Mouse (Mus musculus): ENCODE measurements at regions not wholly inside any gene's neighbourhood (a gene's known extent, or its start where the extent isn't known, plus 50 kb on each side); places are given as distances from the start of the nearest gene placed in this dataset.

- ATAC-seq (ENCODE audit: insufficient read depth, low read depth) (no peak), DNase-seq (ENCODE audit: low spot score) (no peak)
- no peak overlapping the region for H3K4me3 ChIP-seq (ENCODE audit: low read depth, low read length)
- H3K9ac ChIP-seq (replicated peaks; ENCODE audit: low read depth, low read length), result no peak overlapping the region
- no peak overlapping the region for H3K4me2 ChIP-seq (ENCODE audit: low read depth, low read length)
- H3K9me3 ChIP-seq (replicated peaks; ENCODE audit: control insufficient read depth, low read length), result no peaks in the 10 kb centered on the region
- H3K36me3 ChIP-seq (replicated peaks; ENCODE audit: control insufficient read depth, insufficient read depth, low read length), result no peaks in the 10 kb centered on the region
- H3K27ac ChIP-seq (ENCODE audit: low read depth), result no peak overlapping the region
- TF ChIP-seq EP300 (IDR thresholded peaks at IDR 0.05; ENCODE audit: low read depth) (no peak), CTCF (IDR thresholded peaks at IDR 0.05; ENCODE audit: low read depth) (no peak)
- WGBS, result 68% methylated on average over 2 of the region's 2 CpGs
- H3K27me3 ChIP-seq (ENCODE audit: control insufficient read depth, insufficient read depth, low read length), result no peaks in the 10 kb centered on the region
- no peaks in the 10 kb centered on the region for H3K4me1 ChIP-seq (ENCODE audit: control insufficient read depth, insufficient read depth)
These were observed 385.7 kb downstream of the Tecrl start for GRCm38 (mm10) chr5:82969315-82969714.

DNA sequence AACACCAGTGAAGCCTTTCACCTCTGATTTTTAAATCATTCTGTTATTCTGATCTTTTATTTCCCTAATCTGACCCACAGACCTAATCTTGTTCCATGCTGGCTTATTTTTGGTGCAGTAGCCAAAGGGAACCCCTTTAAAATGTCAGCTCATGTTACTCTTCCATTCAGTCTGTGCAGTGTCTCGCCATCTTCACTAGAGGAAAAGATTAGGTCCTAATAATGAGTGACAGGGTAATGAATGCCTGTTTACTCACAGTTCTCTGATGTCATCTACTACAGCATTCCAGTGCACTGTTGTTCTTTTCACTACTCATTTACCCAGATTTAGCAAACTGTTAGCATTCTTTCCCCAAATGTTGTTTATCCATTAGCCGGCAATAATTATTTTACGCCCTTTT, 388.2 kb downstream of the Tecrl start:
- no peak overlapping the region for H3K4me2 ChIP-seq (ENCODE audit: low read depth, low read length)
- H3K27ac ChIP-seq (ENCODE audit: low read depth), result no peak overlapping the region
- no peaks in the 10 kb centered on the region for H3K4me1 ChIP-seq (ENCODE audit: control insufficient read depth, insufficient read depth)
- H3K36me3 ChIP-seq (replicated peaks; ENCODE audit: control insufficient read depth, insufficient read depth, low read length), result no peaks in the 10 kb centered on the region
- no peak for DNase-seq (ENCODE audit: low spot score)
- no peak overlapping the region for H3K4me3 ChIP-seq (ENCODE audit: low read depth, low read length)
- no peaks in the 10 kb centered on the region for H3K9me3 ChIP-seq (replicated peaks; ENCODE audit: control insufficient read depth, low read length)
- ATAC-seq (ENCODE audit: insufficient read depth, low read depth), result no peak
- 73% methylated on average over 3 of the region's 3 CpGs for WGBS
- TF ChIP-seq CTCF (IDR thresholded peaks at IDR 0.05; ENCODE audit: low read depth), result no peak
- no peak for TF ChIP-seq EP300 (IDR thresholded peaks at IDR 0.05; ENCODE audit: low read depth)
- no peak overlapping the region for H3K9ac ChIP-seq (replicated peaks; ENCODE audit: low read depth, low read length)
- no peaks in the 10 kb centered on the region for H3K27me3 ChIP-seq (ENCODE audit: control insufficient read depth, insufficient read depth, low read length)

DNA sequence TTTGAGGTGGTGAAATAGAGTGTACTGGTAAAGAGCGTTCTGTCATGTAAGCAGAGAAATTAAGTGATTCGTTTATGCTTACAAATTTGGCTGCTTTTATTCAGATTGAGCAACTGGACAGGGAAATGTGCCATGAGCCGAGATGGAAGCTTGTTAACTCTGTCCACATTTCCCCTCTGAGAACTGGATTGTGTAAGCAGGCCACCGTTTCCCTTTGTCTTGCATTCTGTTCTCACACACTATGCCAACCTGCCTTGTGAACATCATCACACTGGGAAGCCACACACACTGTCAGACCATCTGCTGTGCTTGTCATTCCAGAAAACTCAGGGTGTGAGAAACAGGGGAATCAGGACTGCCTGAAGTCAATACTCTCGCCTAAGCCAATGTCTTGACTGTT, 388.8 kb downstream of the Tecrl start:
- Histone ChIP-seq H3K27me3 (ENCODE audit: control insufficient read depth, insufficient read depth, low read length) (no peaks in the 10 kb centered on the region), H3K4me2 (ENCODE audit: low read depth, low read length) (no peak overlapping the region), H3K9me3 (replicated peaks; ENCODE audit: control insufficient read depth, low read length) (no peaks in the 10 kb centered on the region), H3K36me3 (replicated peaks; ENCODE audit: control insufficient read depth, insufficient read depth, low read length) (no peaks in the 10 kb centered on the region), H3K27ac (ENCODE audit: low read depth) (no peak overlapping the region), H3K9ac (replicated peaks; ENCODE audit: low read depth, low read length) (no peak overlapping the region), H3K4me1 (ENCODE audit: control insufficient read depth, insufficient read depth) (no peaks in the 10 kb centered on the region), H3K4me3 (ENCODE audit: low read depth, low read length) (no peak overlapping the region)
- TF ChIP-seq EP300 (IDR thresholded peaks at IDR 0.05; ENCODE audit: low read depth) (no peak), CTCF (IDR thresholded peaks at IDR 0.05; ENCODE audit: low read depth) (no peak)
- ATAC-seq (ENCODE audit: insufficient read depth, low read depth) (no peak), DNase-seq (ENCODE audit: low spot score) (no peak)
- WGBS, result 60% methylated on average over 5 of the region's 5 CpGs

DNA sequence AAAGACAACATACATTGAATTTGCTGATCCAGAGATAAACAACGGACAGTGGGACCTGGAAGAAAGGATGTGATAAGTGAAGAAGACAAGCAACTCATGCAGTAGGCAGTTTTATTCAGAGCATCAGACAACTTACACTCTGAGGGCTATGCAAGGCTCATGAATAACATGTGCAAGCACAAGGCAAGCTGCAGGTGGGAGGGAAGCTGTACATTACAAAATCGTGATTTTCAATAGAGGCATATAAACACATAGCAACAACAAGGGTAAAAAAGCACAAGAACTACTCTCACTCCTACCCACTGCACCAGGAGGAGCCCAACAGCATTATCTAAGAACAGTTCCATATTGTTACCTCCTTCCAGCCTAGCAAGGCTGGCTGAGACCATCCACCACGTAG, 390.5 kb downstream of the Tecrl start:
- Histone ChIP-seq H3K9me3 (replicated peaks; ENCODE audit: control insufficient read depth, low read length) (no peaks in the 10 kb centered on the region), H3K4me2 (ENCODE audit: low read depth, low read length) (no peak overlapping the region), H3K36me3 (replicated peaks; ENCODE audit: control insufficient read depth, insufficient read depth, low read length) (no peaks in the 10 kb centered on the region), H3K4me1 (ENCODE audit: control insufficient read depth, insufficient read depth) (no peaks in the 10 kb centered on the region), H3K9ac (replicated peaks; ENCODE audit: low read depth, low read length) (no peak overlapping the region), H3K27ac (ENCODE audit: low read depth) (no peak overlapping the region), H3K27me3 (ENCODE audit: control insufficient read depth, insufficient read depth, low read length) (no peaks in the 10 kb centered on the region), H3K4me3 (ENCODE audit: low read depth, low read length) (no peak overlapping the region)
- WGBS, result 60% methylated on average over 3 of the region's 3 CpGs
- DNase-seq (ENCODE audit: low spot score) (no peak), ATAC-seq (ENCODE audit: insufficient read depth, low read depth) (no peak)
- TF ChIP-seq CTCF (IDR thresholded peaks at IDR 0.05; ENCODE audit: low read depth) (no peak), EP300 (IDR thresholded peaks at IDR 0.05; ENCODE audit: low read depth) (no peak)

GRCm38 (mm10) chr5:82956012-82956411, 399.0 kb downstream of the Tecrl start:
- Histone ChIP-seq H3K9me3 (replicated peaks; ENCODE audit: control insufficient read depth, low read length) (no peaks in the 10 kb centered on the region), H3K36me3 (replicated peaks; ENCODE audit: control insufficient read depth, insufficient read depth, low read length) (no peaks in the 10 kb centered on the region)
- WGBS, result 66% methylated on average over 3 of the region's 3 CpGs

GRCm38 (mm10) chr5:82947060-82947459, 407.9 kb downstream of the Tecrl start:
- no peak for DNase-seq (ENCODE audit: low spot score)
- WGBS, result 53% methylated on average over 1 of the region's 1 CpGs
- Histone ChIP-seq H3K4me2 (ENCODE audit: low read depth, low read length) (no peak overlapping the region), H3K4me3 (ENCODE audit: low read depth, low read length) (no peak overlapping the region), H3K4me1 (ENCODE audit: control insufficient read depth, insufficient read depth) (no peaks in the 10 kb centered on the region), H3K27ac (ENCODE audit: low read depth) (no peak overlapping the region), H3K27me3 (ENCODE audit: control insufficient read depth, insufficient read depth, low read length) (no peaks in the 10 kb centered on the region), H3K9ac (replicated peaks; ENCODE audit: low read depth, low read length) (no peak overlapping the region), H3K9me3 (replicated peaks; ENCODE audit: control insufficient read depth, low read length) (no peaks in the 10 kb centered on the region), H3K36me3 (replicated peaks; ENCODE audit: control insufficient read depth, insufficient read depth, low read length) (no peaks in the 10 kb centered on the region)
- no peak for ATAC-seq (ENCODE audit: insufficient read depth, low read depth)
- TF ChIP-seq CTCF (IDR thresholded peaks at IDR 0.05; ENCODE audit: low read depth), result no peak
- TF ChIP-seq EP300 (IDR thresholded peaks at IDR 0.05; ENCODE audit: low read depth), result no peak

More at GRCm38 (mm10) chr5:82956012-82956411, 399.0 kb downstream of the Tecrl start:
- no peak for TF ChIP-seq EP300 (IDR thresholded peaks at IDR 0.05; ENCODE audit: low read depth)
- no peak for TF ChIP-seq CTCF (IDR thresholded peaks at IDR 0.05; ENCODE audit: low read depth)
- Histone ChIP-seq H3K4me3 (ENCODE audit: low read depth, low read length) (no peak overlapping the region), H3K27ac (ENCODE audit: low read depth) (no peak overlapping the region), H3K27me3 (ENCODE audit: control insufficient read depth, insufficient read depth, low read length) (no peaks in the 10 kb centered on the region), H3K4me1 (ENCODE audit: control insufficient read depth, insufficient read depth) (no peaks in the 10 kb centered on the region), H3K9ac (replicated peaks; ENCODE audit: low read depth, low read length) (no peak overlapping the region), H3K4me2 (ENCODE audit: low read depth, low read length) (no peak overlapping the region)
- ATAC-seq (ENCODE audit: insufficient read depth, low read depth), result no peak
- DNase-seq (ENCODE audit: low spot score), result no peak

Data from heart, postnatal 0 days (tissue).